Mouse (Mus musculus): Measurements from ENCODE around the gene Gpr3. TPM values are rescaled to one million over a fixed set of nuclear protein-coding genes. Genes with fewer than 3 reads are reported as not detected.
A peak's percentile ranks its signal among the peaks of the same experiment; 100 is the strongest.

Gene Gpr3
- polyA plus RNA-seq, 1 experiment from 2014 or later, result 0.51 TPM

GRCm38 (mm10) chr4:133223875-133224274 is 11.5 kb upstream of the Gpr3 start:
- H3K4me1 ChIP-seq, result peaks cover 35% of the 10 kb centered on the region
- H3K9me3 ChIP-seq (replicated peaks), result no peaks in the 10 kb centered on the region
- H3K4me3 ChIP-seq, result no peak overlapping the region
- peak overlapping the region; percentile 64 for H3K27ac ChIP-seq
- no peaks in the 10 kb centered on the region for H3K36me3 ChIP-seq
- no peak for DNase-seq (ENCODE audit: low spot score)
- peaks cover 51% of the 10 kb centered on the region for H3K27me3 ChIP-seq (ENCODE audit: low read depth, poor library complexity, severe bottlenecking)
- 57% methylated on average over 5 of the region's 5 CpGs for WGBS

DNA sequence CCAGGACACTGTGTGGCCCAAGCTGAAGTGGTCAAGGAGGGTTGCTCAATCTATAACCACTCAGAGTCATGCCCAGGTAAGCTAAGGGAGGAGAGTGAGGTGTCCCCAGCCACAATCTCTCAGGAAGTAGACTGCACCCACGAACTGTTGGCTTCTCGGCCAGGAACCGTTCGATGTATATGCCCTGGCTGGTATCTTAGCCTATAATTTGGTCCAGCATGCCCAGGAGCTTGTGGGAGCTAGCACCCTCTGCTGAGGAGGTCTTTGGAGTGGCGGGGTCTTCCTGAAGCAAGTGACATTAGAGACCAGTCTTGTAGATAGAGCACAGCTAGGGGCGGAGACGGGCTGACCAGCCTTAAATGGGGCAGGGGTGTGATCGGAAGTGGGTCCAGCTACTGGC is 9.4 kb upstream of the Gpr3 start:
- 84% methylated on average over 8 of the region's 8 CpGs for WGBS
- no peaks in the 10 kb centered on the region for H3K36me3 ChIP-seq
- no peak overlapping the region for H3K27ac ChIP-seq
- H3K9me3 ChIP-seq (replicated peaks), result no peaks in the 10 kb centered on the region
- no peak for DNase-seq (ENCODE audit: low spot score)
- H3K4me1 ChIP-seq, result peaks cover 40% of the 10 kb centered on the region
- peaks cover 52% of the 10 kb centered on the region for H3K27me3 ChIP-seq (ENCODE audit: low read depth, poor library complexity, severe bottlenecking)
- H3K4me3 ChIP-seq, result no peak overlapping the region

GRCm38 (mm10) chr4:133220656-133221055 is 8.3 kb upstream of the Gpr3 start:
- Histone ChIP-seq H3K27me3 (ENCODE audit: low read depth, poor library complexity, severe bottlenecking) (peaks cover 53% of the 10 kb centered on the region), H3K27ac (peak overlapping the region; percentile 42), H3K36me3 (no peaks in the 10 kb centered on the region), H3K9me3 (replicated peaks) (no peaks in the 10 kb centered on the region), H3K4me1 (peaks cover 40% of the 10 kb centered on the region), H3K4me3 (peak overlapping the region; percentile 51)
- 1% methylated on average over 25 of the region's 25 CpGs for WGBS
- peak; percentile 72 for DNase-seq (ENCODE audit: low spot score)

GRCm38 (mm10) chr4:133218745-133219144 is 6.4 kb upstream of the Gpr3 start:
- no peak overlapping the region for H3K4me3 ChIP-seq
- peaks cover 38% of the 10 kb centered on the region for H3K4me1 ChIP-seq
- no peaks in the 10 kb centered on the region for H3K36me3 ChIP-seq
- H3K27me3 ChIP-seq (ENCODE audit: low read depth, poor library complexity, severe bottlenecking), result peaks cover 69% of the 10 kb centered on the region
- H3K9me3 ChIP-seq (replicated peaks), result no peaks in the 10 kb centered on the region
- DNase-seq (ENCODE audit: low spot score), result no peak
- H3K27ac ChIP-seq, result no peak overlapping the region
- WGBS, result 89% methylated on average over 3 of the region's 3 CpGs

DNA sequence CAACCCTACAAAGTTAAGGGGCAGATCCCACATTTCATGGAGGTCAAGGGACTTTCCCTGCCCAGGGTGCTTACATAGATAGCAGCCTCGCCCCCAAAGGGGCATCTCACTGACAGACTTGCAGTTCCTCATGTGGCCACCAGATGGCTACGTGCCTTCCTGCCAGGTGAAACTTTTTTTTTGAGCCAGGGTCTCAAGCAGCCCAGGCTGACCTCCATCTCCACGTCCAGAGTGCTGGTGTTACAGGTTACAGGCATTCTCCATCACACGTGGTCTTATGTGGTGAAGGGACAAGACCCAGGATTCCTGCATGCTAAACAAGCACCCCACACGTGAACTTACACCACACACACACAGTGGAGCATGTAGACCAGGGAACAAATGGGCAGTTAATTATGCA is 5.3 kb upstream of the Gpr3 start:
- H3K27ac ChIP-seq, result no peak overlapping the region
- no peaks in the 10 kb centered on the region for H3K9me3 ChIP-seq (replicated peaks)
- WGBS, result 2% methylated on average over 5 of the region's 5 CpGs
- peaks cover 39% of the 10 kb centered on the region for H3K4me1 ChIP-seq
- DNase-seq (ENCODE audit: low spot score), result peak; percentile 82
- no peaks in the 10 kb centered on the region for H3K36me3 ChIP-seq
- peaks cover 70% of the 10 kb centered on the region for H3K27me3 ChIP-seq (ENCODE audit: low read depth, poor library complexity, severe bottlenecking)
- H3K4me3 ChIP-seq, result no peak overlapping the region

DNA sequence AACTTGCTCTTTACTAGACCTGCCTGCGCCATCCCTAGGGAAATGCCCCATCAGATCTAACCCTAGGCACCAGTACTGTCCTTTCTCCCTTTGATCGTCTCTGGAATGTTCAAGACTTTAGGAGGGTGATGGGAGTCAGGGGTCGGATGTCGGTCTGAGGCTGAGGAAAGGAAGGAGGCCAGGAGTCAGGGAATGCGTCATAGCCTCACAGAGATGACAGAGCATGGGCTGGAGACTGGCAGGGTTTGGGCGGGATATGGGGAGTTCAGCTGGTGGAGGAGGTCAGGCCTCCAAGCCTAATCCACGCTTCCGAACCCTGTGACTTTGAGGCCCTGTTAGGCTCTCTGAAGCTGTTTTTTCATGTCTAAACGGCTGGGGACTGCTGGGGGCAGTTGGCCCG is 1.3 kb upstream of the Gpr3 start:
- H3K27ac ChIP-seq, result no peak overlapping the region
- no peak for DNase-seq (ENCODE audit: low spot score)
- H3K9me3 ChIP-seq (replicated peaks), result no peaks in the 10 kb centered on the region
- peaks cover 62% of the 10 kb centered on the region for H3K27me3 ChIP-seq (ENCODE audit: low read depth, poor library complexity, severe bottlenecking)
- H3K4me1 ChIP-seq, result peaks cover 40% of the 10 kb centered on the region
- H3K4me3 ChIP-seq, result peak overlapping the region; percentile 81
- 5% methylated on average over 10 of the region's 10 CpGs for WGBS
- H3K36me3 ChIP-seq, result no peaks in the 10 kb centered on the region

- H3K4me1 ChIP-seq, result peaks cover 40% of the 10 kb centered on the region
- peaks cover 67% of the 10 kb centered on the region for H3K27me3 ChIP-seq (ENCODE audit: low read depth, poor library complexity, severe bottlenecking)
- peak overlapping the region; percentile 81 for H3K4me3 ChIP-seq
- no peaks in the 10 kb centered on the region for H3K36me3 ChIP-seq
- DNase-seq (ENCODE audit: low spot score), result no peak
- no peaks in the 10 kb centered on the region for H3K9me3 ChIP-seq (replicated peaks)
- no peak overlapping the region for H3K27ac ChIP-seq
- 0% methylated on average over 9 of the region's 9 CpGs for WGBS
These were observed 893 bp upstream of the Gpr3 start for GRCm38 (mm10) chr4:133213268-133213590.

- peak; percentile 86 for DNase-seq (ENCODE audit: low spot score)
- H3K27ac ChIP-seq, result peak overlapping the region; percentile 74
- H3K4me1 ChIP-seq, result peaks cover 37% of the 10 kb centered on the region
- no peaks in the 10 kb centered on the region for H3K36me3 ChIP-seq
- H3K4me3 ChIP-seq, result peak overlapping the region; percentile 81
- no peaks in the 10 kb centered on the region for H3K9me3 ChIP-seq (replicated peaks)
- peaks cover 68% of the 10 kb centered on the region for H3K27me3 ChIP-seq (ENCODE audit: low read depth, poor library complexity, severe bottlenecking)
- 1% methylated on average over 44 of the region's 44 CpGs for WGBS
These were observed 379 bp upstream of the Gpr3 start for GRCm38 (mm10) chr4:133212562-133213267.

- Histone ChIP-seq H3K36me3 (no peaks in the 10 kb centered on the region), H3K4me1 (peaks cover 31% of the 10 kb centered on the region), H3K27ac (no peak overlapping the region), H3K9me3 (replicated peaks) (no peaks in the 10 kb centered on the region), H3K27me3 (ENCODE audit: low read depth, poor library complexity, severe bottlenecking) (peaks cover 68% of the 10 kb centered on the region), H3K4me3 (no peak overlapping the region)
- WGBS, result 93% methylated on average over 19 of the region's 19 CpGs
- DNase-seq (ENCODE audit: low spot score), result no peak
These were observed 1.4 kb downstream of the Gpr3 start for GRCm38 (mm10) chr4:133210788-133211390.

- H3K27ac ChIP-seq, result no peak overlapping the region
- peaks cover 32% of the 10 kb centered on the region for H3K4me1 ChIP-seq
- DNase-seq (ENCODE audit: low spot score), result no peak
- H3K4me3 ChIP-seq, result no peak overlapping the region
- H3K27me3 ChIP-seq (ENCODE audit: low read depth, poor library complexity, severe bottlenecking), result peaks cover 63% of the 10 kb centered on the region
- 94% methylated on average over 24 of the region's 24 CpGs for whole genome bisulfite sequencing
- no peaks in the 10 kb centered on the region for H3K36me3 ChIP-seq
- H3K9me3 ChIP-seq (replicated peaks), result no peaks in the 10 kb centered on the region
These were observed 2.1 kb downstream of the Gpr3 start for GRCm38 (mm10) chr4:133210023-133210787.

- no peak overlapping the region for H3K27ac ChIP-seq
- H3K27me3 ChIP-seq (ENCODE audit: low read depth, poor library complexity, severe bottlenecking), result peaks cover 55% of the 10 kb centered on the region
These were observed 3.0 kb downstream of the Gpr3 start for GRCm38 (mm10) chr4:133209366-133209765.

DNA sequence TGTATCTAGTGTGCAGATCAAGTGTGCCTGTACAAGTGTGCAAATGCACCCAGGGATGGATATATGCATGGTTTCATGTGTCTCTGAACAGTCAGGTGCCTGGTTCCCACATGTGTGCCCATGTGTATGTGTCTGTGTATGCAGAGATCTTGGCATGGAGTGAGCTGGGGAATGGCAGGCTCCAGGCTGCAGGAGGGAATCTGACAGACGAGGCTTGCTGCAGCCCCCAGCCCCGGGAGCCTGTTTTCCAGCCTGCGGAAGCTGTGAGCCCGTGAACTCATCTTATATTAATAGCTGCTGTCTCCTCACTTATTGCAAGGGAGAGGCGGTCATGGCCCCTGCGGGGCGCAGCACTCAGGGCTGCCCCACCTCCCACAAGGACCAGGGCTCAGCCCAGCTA is 8.0 kb downstream of the Gpr3 start:
- 49% methylated on average over 7 of the region's 7 CpGs for WGBS
- H3K4me3 ChIP-seq, result no peak overlapping the region

More at GRCm38 (mm10) chr4:133209366-133209765, 3.0 kb downstream of the Gpr3 start:
- Histone ChIP-seq H3K4me1 (peaks cover 40% of the 10 kb centered on the region), H3K4me3 (no peak overlapping the region), H3K36me3 (no peaks in the 10 kb centered on the region), H3K9me3 (replicated peaks) (no peaks in the 10 kb centered on the region)
- DNase-seq (ENCODE audit: low spot score), result peak; percentile 72
- 3% methylated on average over 11 of the region's 11 CpGs for WGBS

GRCm38 (mm10) chr4:133203591-133203990 is 8.7 kb downstream of the Gpr3 start:
- no peak overlapping the region for H3K4me3 ChIP-seq
- 85% methylated on average over 3 of the region's 3 CpGs for WGBS
- peaks cover 57% of the 10 kb centered on the region for H3K4me1 ChIP-seq
- H3K27me3 ChIP-seq (ENCODE audit: low read depth, poor library complexity, severe bottlenecking), result peaks cover 5% of the 10 kb centered on the region
- no peak overlapping the region for H3K27ac ChIP-seq
- H3K36me3 ChIP-seq, result no peaks in the 10 kb centered on the region
- no peaks in the 10 kb centered on the region for H3K9me3 ChIP-seq (replicated peaks)
- no peak for DNase-seq (ENCODE audit: low spot score)

More for the DNA sequence above, 8.0 kb downstream of the Gpr3 start:
- Histone ChIP-seq H3K27ac (peak overlapping the region; percentile 70), H3K9me3 (replicated peaks) (no peaks in the 10 kb centered on the region), H3K36me3 (no peaks in the 10 kb centered on the region), H3K4me1 (peaks cover 52% of the 10 kb centered on the region), H3K27me3 (ENCODE audit: low read depth, poor library complexity, severe bottlenecking) (peaks cover 12% of the 10 kb centered on the region)
- no peak for DNase-seq (ENCODE audit: low spot score)

Data from limb, embryonic 10.5 days (tissue).